Mouse (Mus musculus) heart, postnatal 14 days (tissue): Measurements from ENCODE around the gene Harbi1. TPM values are rescaled to one million over a fixed set of nuclear protein-coding genes. Genes with fewer than 3 reads are reported as not detected.
"Not testable (repeated sequence)": the region's sequence is repeated elsewhere in the genome, so short reads cannot be mapped to it uniquely, and the experiment has no call there.

ENCODE experiments used
- DNase-seq, 2 experiments: peaks; one replicate each; pipeline ENCODE4 v3.0.0; 2021 to 2022
- intact Hi-C: fragments of 180-260 bp; cut with DNase I; formaldehyde crosslinking; loops from one replicate; pipeline ENCODE4 v1.15.1; 2025
- total RNA-seq, 2 experiments: library from RNA; stranded (reverse); gene quantifications; 2 replicates each; pipeline ENCODE4 v1.2.3; 2021

The Harbi1 gene
- total RNA-seq, 2 experiments from 2014 or later: 5.3 to 5.8 TPM

DNA sequence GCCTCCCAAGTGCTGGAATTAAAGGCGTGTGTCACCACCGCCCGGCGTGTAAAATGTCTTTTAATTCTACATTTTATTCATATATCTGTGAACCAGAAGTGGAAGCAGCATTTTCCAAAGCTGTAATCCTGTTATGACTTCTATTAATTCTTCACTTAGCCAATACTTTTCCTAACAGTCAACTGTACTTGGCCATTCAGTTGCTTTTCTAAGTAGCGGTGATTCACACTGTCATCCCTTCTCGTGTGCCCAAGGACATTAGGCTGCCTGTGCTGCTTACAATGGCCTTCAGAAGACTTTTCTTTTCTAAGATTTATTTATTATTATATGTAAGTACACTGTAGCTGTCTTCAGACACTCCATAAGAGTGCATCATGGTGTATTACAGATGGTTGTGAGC, 2.3 kb upstream of the Harbi1 start:
- DNase-seq: no peak
- intact Hi-C loops: no loop called here

DNA sequence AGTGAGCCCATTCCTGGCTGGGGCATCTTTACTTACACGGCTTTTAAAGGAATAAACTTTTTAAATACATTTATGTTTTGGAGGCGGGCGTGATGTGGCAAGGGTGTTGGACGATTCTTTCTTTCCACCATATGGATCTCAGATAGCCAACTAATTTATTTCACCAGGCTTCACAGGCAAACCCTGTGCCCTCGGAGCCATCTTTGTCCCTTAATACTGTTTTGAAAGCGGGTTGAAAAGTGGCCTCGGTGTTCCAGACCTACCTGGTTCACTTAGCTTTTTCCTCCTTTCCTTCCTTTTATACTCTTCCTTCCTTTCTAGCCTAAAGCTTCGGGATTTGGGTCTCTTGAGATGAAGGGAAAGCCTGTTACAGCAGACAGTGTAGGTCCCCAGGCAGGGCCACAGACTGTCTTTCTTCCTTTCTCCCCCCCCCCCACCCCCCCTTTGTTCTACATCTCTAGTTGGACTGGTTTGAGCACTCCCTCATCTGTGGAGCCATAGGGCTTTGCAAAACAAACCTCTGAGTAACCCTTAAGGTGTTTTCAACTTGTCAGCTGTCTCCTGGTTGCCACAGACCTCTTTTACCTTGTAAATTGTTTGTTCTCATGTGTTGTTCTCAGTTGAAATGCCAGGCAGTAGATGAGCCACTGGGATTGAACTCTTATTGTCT, 739 bp downstream of the Harbi1 start:
- intact Hi-C loops: no loop called here
- no peak for DNase-seq

- no peak for DNase-seq
- intact Hi-C loops: no loop called here
Observed at GRCm38 (mm10) chr2:91714921-91715320, 4.3 kb downstream of the Harbi1 start.

- intact Hi-C loops: no loop called here
- DNase-seq: no peak
Observed at GRCm38 (mm10) chr2:91718276-91718675, 7.6 kb downstream of the Harbi1 start.

- intact Hi-C loops: no loop called here
- no peak for DNase-seq
Observed at GRCm38 (mm10) chr2:91723382-91723781, 12.7 kb downstream of the Harbi1 start.

- DNase-seq: no peak
- intact Hi-C loops: no loop called here
Observed at GRCm38 (mm10) chr2:91723951-91724350, 13.3 kb downstream of the Harbi1 start.

DNA sequence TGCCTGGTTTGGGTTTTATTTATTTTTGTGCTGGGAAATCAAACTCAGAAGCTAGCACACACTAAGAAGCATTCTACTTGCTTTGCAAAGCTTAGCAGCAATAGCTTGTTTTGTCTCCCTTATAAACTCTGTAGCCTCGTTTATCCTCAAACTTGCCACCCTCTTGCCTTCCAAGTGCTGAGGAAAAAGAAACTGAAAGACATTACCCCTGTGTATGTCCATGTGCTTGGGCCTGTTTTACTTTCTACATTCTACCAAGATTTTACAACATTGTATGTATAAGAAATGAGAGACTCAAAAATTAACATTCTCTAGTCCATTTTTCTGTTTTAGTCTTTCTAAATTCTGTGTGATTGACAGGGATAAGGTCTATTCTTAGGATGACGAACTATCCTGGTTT, 14.1 kb downstream of the Harbi1 start:
- DNase-seq: no peak
- intact Hi-C loops: no loop called here

- DNase-seq, intact Hi-C loops: not testable (repeated sequence)
Observed at GRCm38 (mm10) chr2:91725476-91725875, 14.8 kb downstream of the Harbi1 start.

- no peak for DNase-seq
- intact Hi-C loops: no loop called here
Observed at GRCm38 (mm10) chr2:91727011-91727410, 16.4 kb downstream of the Harbi1 start.

DNA sequence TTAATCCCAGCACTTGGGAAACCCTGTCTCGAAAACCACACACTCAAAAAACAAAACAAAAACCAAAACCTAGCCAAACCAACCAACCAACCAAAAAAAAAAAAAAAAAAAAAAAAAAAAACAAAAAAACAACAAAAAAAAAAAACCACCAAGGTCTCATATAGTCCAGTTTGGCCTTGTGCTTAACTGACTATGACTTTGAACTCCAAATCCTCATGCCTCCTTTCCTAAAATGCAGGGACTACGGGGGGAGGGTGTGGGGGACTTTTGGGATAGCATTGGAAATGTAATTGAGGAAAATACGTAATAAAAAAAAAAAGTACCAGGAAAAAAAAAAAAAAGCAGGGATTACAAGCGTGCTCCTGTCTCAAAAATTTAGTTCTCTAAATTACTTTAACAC, 18.9 kb downstream of the Harbi1 start:
- no peak for DNase-seq
- intact Hi-C loops: no loop called here

- DNase-seq: peak; percentile 88 to 89
- intact Hi-C loops: no loop called here
Observed at GRCm38 (mm10) chr2:91729971-91730821, 19.5 kb downstream of the Harbi1 start, which contains the start of gene Ambra1. TSS of gene Ambra1 (plus strand) at chr2:91730134.

- intact Hi-C loops: no loop called here
- no peak for DNase-seq
Observed at GRCm38 (mm10) chr2:91735221-91735620, 24.6 kb downstream of the Harbi1 start.

GRCm38 (mm10) chr2:91739586-91739985, 28.9 kb downstream of the Harbi1 start:
- DNase-seq: no peak
- intact Hi-C loops: no loop called here

- DNase-seq: no peak
- intact Hi-C loops: no loop called here
Observed at GRCm38 (mm10) chr2:91744686-91745085, 34.0 kb downstream of the Harbi1 start.

- intact Hi-C loops: no loop called here
- peak; percentile 66 to 70 for DNase-seq
Observed at GRCm38 (mm10) chr2:91749811-91750261, 39.2 kb downstream of the Harbi1 start.

Other genes with a start within 250 kb of the Harbi1 start
- gene Ckap5, start 184.1 kb upstream of the Harbi1 start, total RNA-seq: 10 to 100 TPM; 47.0 to 53.1 TPM
- under 1 TPM in 1 of 2 experiments, not detected in 1; 0.12 TPM for gene F2, start 74.4 kb upstream of the Harbi1 start, total RNA-seq
- 1 to 10 TPM; 5.4 to 5.8 TPM for gene Zfp408, start 61.1 kb upstream of the Harbi1 start, total RNA-seq
- 10 to 100 TPM; 33.2 to 36.0 TPM for gene Arhgap1, start 61.0 kb upstream of the Harbi1 start, total RNA-seq
- gene Atg13, start 276 bp upstream of the Harbi1 start, total RNA-seq: 10 to 100 TPM; 38.9 to 40.8 TPM
- gene Ambra1, start 19.3 kb downstream of the Harbi1 start, total RNA-seq: 10 to 100 TPM; 19.4 to 19.6 TPM
- not detected for gene Chrm4, start 216.4 kb downstream of the Harbi1 start, total RNA-seq
- 10 to 100 TPM; 15.7 to 16.8 TPM for gene Mdk, start 221.4 kb downstream of the Harbi1 start, total RNA-seq
- gene Gm9821, start 234.9 kb downstream of the Harbi1 start, total RNA-seq: not detected